Mouse (Mus musculus): Measurements from ENCODE around the gene Galnt18. TPM values are rescaled to one million over a fixed set of nuclear protein-coding genes. Genes with fewer than 3 reads are reported as not detected.
A peak's percentile ranks its signal among the peaks of the same experiment; 100 is the strongest.

Galnt18 gene
- polyA plus RNA-seq, 2 experiments = 1.0 to 1.1 TPM

- no peak for ATAC-seq (ENCODE audit: insufficient read depth)
- H3K9me3 ChIP-seq (ENCODE audit: control insufficient read depth, low read length) = no peaks in the 10 kb centered on the region
These were observed 59.1 kb downstream of the Galnt18 start for GRCm38 (mm10) chr7:111720511-111721307.

GRCm38 (mm10) chr7:111718900-111719299 lies 60.9 kb downstream of the Galnt18 start:
- ATAC-seq (ENCODE audit: insufficient read depth) = no peak
- Histone ChIP-seq H3K9me3 (ENCODE audit: control insufficient read depth, low read length) (no peaks in the 10 kb centered on the region), H3K27ac (no peak overlapping the region), H3K4me3 (ENCODE audit: insufficient read depth in 1 of 2, low read depth in 2 of 2, low read length in 2 of 2) (no peak overlapping the region), H3K9ac (replicated peaks) (no peak overlapping the region), H3K27me3 (ENCODE audit: control insufficient read depth, insufficient read depth, low read length) (no peaks in the 10 kb centered on the region), H3K4me2 (ENCODE audit: low read depth) (no peak overlapping the region), H3K36me3 (replicated peaks; ENCODE audit: control insufficient read depth, insufficient read depth, low read depth) (no peaks in the 10 kb centered on the region), H3K4me1 (replicated peaks; ENCODE audit: control insufficient read depth in 2 of 2, insufficient read depth in 2 of 2, low read length in 1 of 2) (peaks cover 9 to 23% of the 10 kb centered on the region in 2 experiments)
- 50% methylated on average over 4 of the region's 4 CpGs for WGBS (ENCODE audit: insufficient replicate concordance)
- DNase-seq (ENCODE audit: low read depth in 3 of 3, low spot score in 3 of 3) = no peak
- TF ChIP-seq EP300 (IDR thresholded peaks at IDR 0.05; ENCODE audit: low read depth) (no peak), CTCF (IDR thresholded peaks at IDR 0.05; ENCODE audit: low read depth) (no peak)

More at GRCm38 (mm10) chr7:111720511-111721307, 59.1 kb downstream of the Galnt18 start:
- TF ChIP-seq CTCF (IDR thresholded peaks at IDR 0.05; ENCODE audit: low read depth) (no peak), EP300 (IDR thresholded peaks at IDR 0.05; ENCODE audit: low read depth) (no peak)
- Histone ChIP-seq H3K27ac (no peak overlapping the region), H3K9ac (replicated peaks) (no peak overlapping the region), H3K4me2 (ENCODE audit: low read depth) (no peak overlapping the region), H3K4me3 (ENCODE audit: insufficient read depth in 1 of 2, low read depth in 2 of 2, low read length in 2 of 2) (no peak overlapping the region), H3K27me3 (ENCODE audit: control insufficient read depth, insufficient read depth, low read length) (no peaks in the 10 kb centered on the region), H3K4me1 (replicated peaks; ENCODE audit: control insufficient read depth in 2 of 2, insufficient read depth in 2 of 2, low read length in 1 of 2) (peaks cover 3 to 11% of the 10 kb centered on the region in 2 experiments; a peak in 2 of 4 replicates), H3K36me3 (replicated peaks; ENCODE audit: control insufficient read depth, insufficient read depth, low read depth) (no peaks in the 10 kb centered on the region)
- no peak for DNase-seq (ENCODE audit: low read depth in 3 of 3, low spot score in 3 of 3)
- 62% methylated on average over 8 of the region's 8 CpGs for WGBS (ENCODE audit: insufficient replicate concordance)

GRCm38 (mm10) chr7:111714639-111715360 lies 65.0 kb downstream of the Galnt18 start:
- no peak overlapping the region for H3K4me3 ChIP-seq (ENCODE audit: insufficient read depth in 1 of 2, low read depth in 2 of 2, low read length in 2 of 2)
- no peaks in the 10 kb centered on the region for H3K9me3 ChIP-seq (ENCODE audit: control insufficient read depth, low read length)
- H3K4me2 ChIP-seq (ENCODE audit: low read depth) = peak overlapping the region; percentile 18
- peaks cover 17 to 45% of the 10 kb centered on the region in 2 experiments for H3K4me1 ChIP-seq (replicated peaks; ENCODE audit: control insufficient read depth in 2 of 2, insufficient read depth in 2 of 2, low read length in 1 of 2)
- H3K27ac ChIP-seq = peak overlapping the region; percentile 39
- DNase-seq (ENCODE audit: low read depth in 3 of 3, low spot score in 3 of 3) = peak; percentile 14 to 40 (median 20)
- H3K36me3 ChIP-seq (replicated peaks; ENCODE audit: control insufficient read depth, insufficient read depth, low read depth) = no peaks in the 10 kb centered on the region
- no peak for TF ChIP-seq CTCF (IDR thresholded peaks at IDR 0.05; ENCODE audit: low read depth)
- TF ChIP-seq EP300 (IDR thresholded peaks at IDR 0.05; ENCODE audit: low read depth) = peak; percentile 84
- peak; percentile 87 for ATAC-seq (ENCODE audit: insufficient read depth)
- H3K9ac ChIP-seq (replicated peaks) = no peak overlapping the region
- 34% methylated on average over 5 of the region's 5 CpGs for WGBS (ENCODE audit: insufficient replicate concordance)
- no peaks in the 10 kb centered on the region for H3K27me3 ChIP-seq (ENCODE audit: control insufficient read depth, insufficient read depth, low read length)

GRCm38 (mm10) chr7:111713828-111714600 lies 65.8 kb downstream of the Galnt18 start:
- DNase-seq (ENCODE audit: low read depth in 3 of 3, low spot score in 3 of 3) = no peak
- Histone ChIP-seq H3K4me2 (ENCODE audit: low read depth) (no peak overlapping the region), H3K36me3 (replicated peaks; ENCODE audit: control insufficient read depth, insufficient read depth, low read depth) (no peaks in the 10 kb centered on the region), H3K9me3 (ENCODE audit: control insufficient read depth, low read length) (no peaks in the 10 kb centered on the region), H3K27me3 (ENCODE audit: control insufficient read depth, insufficient read depth, low read length) (no peaks in the 10 kb centered on the region), H3K9ac (replicated peaks) (no peak overlapping the region), H3K4me1 (replicated peaks; ENCODE audit: control insufficient read depth in 2 of 2, insufficient read depth in 2 of 2, low read length in 1 of 2) (peaks cover 17 to 45% of the 10 kb centered on the region in 2 experiments), H3K4me3 (ENCODE audit: insufficient read depth in 1 of 2, low read depth in 2 of 2, low read length in 2 of 2) (no peak overlapping the region), H3K27ac (no peak overlapping the region)
- TF ChIP-seq EP300 (IDR thresholded peaks at IDR 0.05; ENCODE audit: low read depth) (no peak), CTCF (IDR thresholded peaks at IDR 0.05; ENCODE audit: low read depth) (no peak)
- 56% methylated on average over 3 of the region's 3 CpGs for WGBS (ENCODE audit: insufficient replicate concordance)
- no peak for ATAC-seq (ENCODE audit: insufficient read depth)

All from liver, embryonic 14.5 days (tissue).